Mouse (Mus musculus) intestine, embryonic 16.5 days (tissue): ENCODE measurements around the gene Ypel2. TPM values are rescaled to one million over a fixed set of nuclear protein-coding genes. Genes with fewer than 3 reads are reported as not detected.

Experiments used
- ATAC-seq: fragments of 200-750 bp; cut with Nextera tagmentation; 2 replicates; pipeline ENCODE4 v1.8.0; 2017; ENCODE audit warnings: moderate TSS enrichment, moderate library complexity
- H3K27ac ChIP-seq: fragments of 300-500 bp; sonication (generic); 2 replicates; pipeline ENCODE4 v1.5.1; 2014; ENCODE audit warnings: mild to moderate bottlenecking, low read length
- H3K27me3 ChIP-seq: fragments of 300-500 bp; sonication (generic); replicated peaks from 2 replicates; pipeline ENCODE4 v1.6.1; 2014; ENCODE audit warnings: low read length, control low read depth, mixed read lengths; ENCODE audit not compliant: control insufficient read depth, insufficient read depth
- H3K36me3 ChIP-seq: fragments of 300-500 bp; sonication (generic); 2 replicates; pipeline ENCODE4 v1.6.1; 2014; ENCODE audit warnings: low read length, control low read depth; ENCODE audit not compliant: control insufficient read depth, insufficient read depth
- H3K4me1 ChIP-seq: fragments of 300-500 bp; sonication (generic); 2 replicates; pipeline ENCODE4 v1.6.1; 2014; ENCODE audit warnings: low read length, control low read depth, mixed read lengths; ENCODE audit not compliant: control insufficient read depth, insufficient read depth
- H3K4me2 ChIP-seq: fragments of 300-500 bp; sonication (generic); 2 replicates; pipeline ENCODE4 v1.6.1; 2014; ENCODE audit warnings: low read depth, low read length, control low read depth
- H3K4me3 ChIP-seq: fragments of 300-500 bp; sonication (generic); 2 replicates; pipeline ENCODE4 v1.5.1; 2014; ENCODE audit warnings: mild to moderate bottlenecking, low read length
- H3K9ac ChIP-seq: fragments of 300-500 bp; sonication (generic); 2 replicates; pipeline ENCODE4 v1.6.1; 2014; ENCODE audit warnings: low read depth, low read length
- H3K9me3 ChIP-seq: fragments of 300-500 bp; sonication (generic); 2 replicates; pipeline ENCODE4 v1.6.1; 2016; ENCODE audit warnings: low read length, control low read depth; ENCODE audit not compliant: control insufficient read depth
- WGBS: fragments of 180-500 bp; shearing (Covaris S2); extraction: QIAGEN DNeasy Blood & Tissue Kit; methylation state at CpG from one replicate; pipeline ENCODE4 v1.1.7; 2014; 5-methylcytosine and 5-hydroxymethylcytosine counted together
- polyA plus RNA-seq: library from polyadenylated mRNA; unstranded; fragments of >200 nt; fragmentation: Nextera tagmentation; extraction: Ambion mirVana; gene quantifications from 2 replicates; pipeline ENCODE4 v1.2.1, GENCODE M21; 2015

Ypel2 gene
- polyA plus RNA-seq, 1 experiment from 2014 or later: 7.5 TPM

GRCm38 (mm10) chr11:86967506-86967905 lies 26.0 kb downstream of the Ypel2 start:
- Histone ChIP-seq H3K27me3 (no peaks in the 10 kb centered on the region), H3K4me3 (no peak overlapping the region), H3K27ac (no peak overlapping the region; the same call in 1 of the 2 replicates), H3K4me2 (no peak overlapping the region), H3K9ac (no peak overlapping the region), H3K9me3 (no peaks in the 10 kb centered on the region), H3K4me1 (peaks cover 38% of the 10 kb centered on the region), H3K36me3 (no peaks in the 10 kb centered on the region)
- WGBS: 90% methylated on average over 9 of the region's 9 CpGs
- no peak for ATAC-seq

- H3K4me2 ChIP-seq: no peak overlapping the region
- WGBS: 80% methylated on average over 3 of the region's 3 CpGs
- peaks cover 46% of the 10 kb centered on the region for H3K4me1 ChIP-seq
- H3K4me3 ChIP-seq: no peak overlapping the region
- H3K27me3 ChIP-seq: no peaks in the 10 kb centered on the region
- no peak overlapping the region for H3K9ac ChIP-seq
- peak overlapping the region; percentile 19; the same call in 1 of the 2 replicates for H3K27ac ChIP-seq
- ATAC-seq: no peak
- H3K36me3 ChIP-seq: no peaks in the 10 kb centered on the region
- no peaks in the 10 kb centered on the region for H3K9me3 ChIP-seq
Observed at GRCm38 (mm10) chr11:86966696-86967095, 26.8 kb downstream of the Ypel2 start.

DNA sequence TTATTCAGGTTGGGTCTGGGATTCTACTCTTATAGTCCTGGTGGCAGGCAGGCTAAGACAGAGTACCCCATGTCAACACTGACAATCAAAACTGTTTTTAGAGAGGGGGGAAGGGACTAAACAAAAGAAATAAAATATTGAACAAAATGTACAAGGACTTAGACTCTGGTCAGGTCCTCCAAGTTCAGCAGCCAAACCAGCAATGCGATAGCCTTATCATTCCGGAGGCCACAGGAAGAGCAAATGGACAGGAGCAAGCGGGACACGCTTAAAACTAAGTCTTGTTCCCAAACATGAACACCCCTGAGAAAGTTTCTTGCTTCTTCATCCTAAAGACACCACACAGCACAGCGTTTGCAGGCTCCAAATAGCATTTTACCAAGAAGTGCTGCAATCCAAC lies 28.4 kb downstream of the Ypel2 start:
- Histone ChIP-seq H3K27me3 (no peaks in the 10 kb centered on the region), H3K36me3 (no peaks in the 10 kb centered on the region), H3K4me3 (no peak overlapping the region), H3K9ac (no peak overlapping the region), H3K9me3 (no peaks in the 10 kb centered on the region), H3K4me2 (no peak overlapping the region), H3K27ac (no peak overlapping the region), H3K4me1 (peaks cover 61% of the 10 kb centered on the region)
- WGBS: 91% methylated on average over 5 of the region's 5 CpGs
- ATAC-seq: no peak

GRCm38 (mm10) chr11:86963698-86964097 lies 29.8 kb downstream of the Ypel2 start:
- Histone ChIP-seq H3K9ac (no peak overlapping the region), H3K4me2 (no peak overlapping the region), H3K4me3 (no peak overlapping the region), H3K27me3 (no peaks in the 10 kb centered on the region), H3K4me1 (peaks cover 75% of the 10 kb centered on the region), H3K27ac (peak overlapping the region; percentile 83; the same call in 1 of the 2 replicates), H3K36me3 (no peaks in the 10 kb centered on the region), H3K9me3 (no peaks in the 10 kb centered on the region)
- WGBS: 73% methylated on average over 10 of the region's 10 CpGs
- no peak for ATAC-seq

GRCm38 (mm10) chr11:86963027-86963426 lies 30.5 kb downstream of the Ypel2 start:
- ATAC-seq: no peak
- H3K4me2 ChIP-seq: no peak overlapping the region
- H3K4me1 ChIP-seq: peaks cover 82% of the 10 kb centered on the region
- H3K9ac ChIP-seq: no peak overlapping the region
- H3K27me3 ChIP-seq: no peaks in the 10 kb centered on the region
- WGBS: 58% methylated on average over 1 of the region's 1 CpGs
- H3K36me3 ChIP-seq: no peaks in the 10 kb centered on the region
- H3K27ac ChIP-seq: peak overlapping the region; percentile 83
- H3K4me3 ChIP-seq: no peak overlapping the region
- no peaks in the 10 kb centered on the region for H3K9me3 ChIP-seq

DNA sequence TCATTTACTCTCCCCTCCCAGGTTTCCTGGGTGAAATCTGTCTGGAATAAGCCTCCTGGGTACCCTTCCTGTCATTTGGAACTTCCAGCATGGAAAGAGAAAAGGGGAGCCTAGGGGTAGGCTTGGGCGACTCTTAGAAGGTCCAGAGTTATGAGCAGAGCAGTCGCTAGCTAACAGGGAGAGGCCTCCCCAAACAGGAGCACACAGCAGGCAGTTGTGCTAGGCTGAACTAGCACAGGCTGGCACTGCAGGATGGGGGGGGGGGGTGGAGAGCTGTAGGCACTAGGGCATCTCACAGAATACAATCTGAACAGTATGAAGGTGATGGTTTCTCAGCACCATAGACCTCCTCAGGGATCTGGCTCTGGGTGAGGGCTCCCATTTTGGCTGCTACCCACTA lies 31.1 kb downstream of the Ypel2 start:
- 0 out of 2 replicates have a peak overlapping the region, but pooled peaks have one; percentile 2 for H3K9ac ChIP-seq
- peak; percentile 33 for ATAC-seq
- no peaks in the 10 kb centered on the region for H3K9me3 ChIP-seq
- no peaks in the 10 kb centered on the region for H3K27me3 ChIP-seq
- WGBS: 47% methylated on average over 2 of the region's 2 CpGs
- 0 out of 2 replicates have a peak overlapping the region, but pooled peaks have one; percentile 10 for H3K4me2 ChIP-seq
- H3K4me1 ChIP-seq: peaks cover 85% of the 10 kb centered on the region
- H3K4me3 ChIP-seq: no peak overlapping the region
- no peaks in the 10 kb centered on the region for H3K36me3 ChIP-seq
- peak overlapping the region; percentile 83 for H3K27ac ChIP-seq

GRCm38 (mm10) chr11:86961510-86962303 lies 31.8 kb downstream of the Ypel2 start:
- WGBS: 30% methylated on average over 11 of the region's 11 CpGs
- Histone ChIP-seq H3K27me3 (no peaks in the 10 kb centered on the region), H3K9ac (0 out of 2 replicates have a peak overlapping the region, but pooled peaks have one; percentile 2), H3K4me1 (peaks cover 87% of the 10 kb centered on the region), H3K4me3 (no peak overlapping the region), H3K27ac (peak overlapping the region; percentile 83), H3K4me2 (peak overlapping the region; percentile 10), H3K36me3 (no peaks in the 10 kb centered on the region), H3K9me3 (no peaks in the 10 kb centered on the region)
- ATAC-seq: peak; percentile 94

DNA sequence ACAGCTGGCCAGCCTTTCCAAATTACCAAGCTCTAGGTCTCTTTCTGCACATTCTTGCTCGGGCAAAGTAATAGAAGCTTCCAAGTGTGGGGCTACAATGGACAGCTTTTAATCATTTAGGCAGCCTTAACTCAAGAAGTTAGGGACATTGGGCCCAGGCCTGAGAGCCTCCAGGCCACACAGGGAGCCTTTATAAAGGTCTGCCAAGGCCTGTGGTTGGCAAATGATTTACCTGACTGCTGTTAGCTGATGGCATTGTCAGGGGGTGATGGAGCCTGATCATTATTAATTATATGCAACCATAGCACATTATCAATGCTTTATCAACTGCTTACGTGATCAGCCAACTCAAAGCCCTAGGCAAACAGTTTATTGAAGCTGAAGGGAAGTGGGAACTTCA lies 33.2 kb downstream of the Ypel2 start:
- H3K9me3 ChIP-seq: no peaks in the 10 kb centered on the region
- no peak overlapping the region for H3K4me2 ChIP-seq
- 49% methylated on average over 2 of the region's 2 CpGs for WGBS
- H3K27ac ChIP-seq: peak overlapping the region; percentile 83; the same call in 1 of the 2 replicates
- no peak overlapping the region for H3K4me3 ChIP-seq
- H3K36me3 ChIP-seq: no peaks in the 10 kb centered on the region
- H3K9ac ChIP-seq: no peak overlapping the region
- peaks cover 86% of the 10 kb centered on the region for H3K4me1 ChIP-seq
- no peaks in the 10 kb centered on the region for H3K27me3 ChIP-seq
- no peak for ATAC-seq

- 41% methylated on average over 12 of the region's 12 CpGs for WGBS
- Histone ChIP-seq H3K4me3 (no peak overlapping the region), H3K27me3 (no peaks in the 10 kb centered on the region), H3K4me1 (peaks cover 84% of the 10 kb centered on the region), H3K27ac (peak overlapping the region; percentile 58), H3K9me3 (no peaks in the 10 kb centered on the region), H3K4me2 (no peak overlapping the region), H3K36me3 (no peaks in the 10 kb centered on the region), H3K9ac (peak overlapping the region; percentile 41; the same call in 1 of the 2 replicates)
- no peak for ATAC-seq
Observed at GRCm38 (mm10) chr11:86958721-86959675, 34.5 kb downstream of the Ypel2 start.
